Mouse (Mus musculus) CH12.LX (cell line): ENCODE results near the gene Olfr904. TPM values are rescaled to one million over a fixed set of nuclear protein-coding genes. Genes with fewer than 3 reads are reported as not detected.

Experiments used
- DNase-seq: peaks from one replicate; pipeline ENCODE4 v3.0.0-alpha.2; 2013; ENCODE audit errors: extremely low read depth
- H3K27ac ChIP-seq: 2 replicates; pipeline ENCODE4 v1.5.1; 2012; ENCODE audit warnings: low read depth, mild to moderate bottlenecking, control low read depth, moderate library complexity; ENCODE audit not compliant: insufficient read depth
- H3K27me3 ChIP-seq: replicated peaks from 2 replicates; pipeline ENCODE3; 2012; ENCODE audit warnings: inconsistent platforms
- H3K36me3 ChIP-seq, 2 experiments: replicated peaks in 1 of 2; 2 replicates each; pipeline versions ENCODE3 to v1.6.1; 2012; ENCODE audit warnings: inconsistent platforms in 1 of 2, low read length in 1 of 2, mild to moderate bottlenecking in 1 of 2, mixed read lengths in 1 of 2, moderate library complexity in 1 of 2; ENCODE audit not compliant: control insufficient read depth in 1 of 2, insufficient read depth in 1 of 2
- H3K4me1 ChIP-seq, 2 experiments: 2 replicates each; pipeline ENCODE4 v1.6.1; 2012; ENCODE audit warnings: inconsistent platforms in 1 of 2, moderate library complexity in 1 of 2; ENCODE audit not compliant: insufficient read depth in 2 of 2, control insufficient read depth in 1 of 2
- H3K4me2 ChIP-seq: 2 replicates; pipeline ENCODE4 v1.6.1; 2012; ENCODE audit warnings: low read depth, mild to moderate bottlenecking, control low read depth; ENCODE audit not compliant: poor library complexity, insufficient read depth, severe bottlenecking
- H3K4me3 ChIP-seq, 3 experiments: fragments of 150-350 bp in 1 of 3; sonication (generic) in 1 of 3; replicated peaks in 1 of 3; 2 replicates each; pipeline versions ENCODE3 to v1.5.1; 2011 to 2012; ENCODE audit warnings: low read depth in 2 of 3, low read length in 2 of 3, mild to moderate bottlenecking in 2 of 3, moderate library complexity in 2 of 3, control low read depth in 1 of 3, improper control_type of control experiment in 1 of 3, inconsistent platforms in 1 of 3, mixed read lengths in 1 of 3; ENCODE audit not compliant: poor library complexity in 1 of 3
- H3K79me2 ChIP-seq: replicated peaks from 2 replicates; pipeline ENCODE4 v1.6.1; 2012; ENCODE audit warnings: mild to moderate bottlenecking, moderate library complexity; ENCODE audit not compliant: control insufficient read depth, poor library complexity, insufficient read depth, severe bottlenecking; ENCODE audit errors: extremely low read depth
- H3K9ac ChIP-seq: 2 replicates; pipeline ENCODE4 v1.6.1; 2012; ENCODE audit warnings: low read depth, mild to moderate bottlenecking, control low read depth, moderate library complexity; ENCODE audit not compliant: insufficient read depth
- H3K9me3 ChIP-seq: replicated peaks from 2 replicates; pipeline ENCODE3; 2012; ENCODE audit warnings: low read length, inconsistent platforms, mixed read lengths
- CHD1 ChIP-seq: IDR thresholded peaks from 2 replicates; pipeline ENCODE4 v1.6.1; 2012; ENCODE audit warnings: low read depth, low read length, improper control_type of control experiment, inconsistent platforms
- E2F4 ChIP-seq: IDR thresholded peaks from 2 replicates; pipeline ENCODE4 v1.6.1; 2011; ENCODE audit warnings: low read depth, low read length, improper control_type of control experiment; ENCODE audit not compliant: insufficient replicate concordance
- EP300 ChIP-seq: IDR thresholded peaks from 2 replicates; pipeline ENCODE4 v1.6.1; 2011; ENCODE audit warnings: low read length, improper control_type of control experiment
- JUN ChIP-seq: IDR thresholded peaks from 2 replicates; pipeline ENCODE4 v1.6.1; 2011; ENCODE audit warnings: low read depth, mild to moderate bottlenecking, low read length, improper control_type of control experiment, moderate library complexity; ENCODE audit not compliant: insufficient read depth
- JUND ChIP-seq: conservative IDR thresholded peaks from 2 replicates; pipeline ENCODE4 v1.6.1; 2011; ENCODE audit warnings: low read depth, low read length, improper control_type of control experiment
- MAFK ChIP-seq: IDR thresholded peaks from 2 replicates; pipeline ENCODE4 v1.6.1; 2011; ENCODE audit warnings: low read length, improper control_type of control experiment; ENCODE audit not compliant: insufficient replicate concordance
- MAX ChIP-seq: IDR thresholded peaks from 2 replicates; pipeline ENCODE4 v1.6.1; 2011; ENCODE audit warnings: low read length, improper control_type of control experiment
- MXI1 ChIP-seq: IDR thresholded peaks from 2 replicates; pipeline ENCODE4 v1.6.1; 2011; ENCODE audit warnings: mild to moderate bottlenecking, low read depth, low read length, improper control_type of control experiment
- POLR2A ChIP-seq: IDR thresholded peaks from 2 replicates; pipeline ENCODE4 v1.6.1; 2011; ENCODE audit warnings: low read depth, mild to moderate bottlenecking, improper control_type of control experiment, low read length
- POLR2AphosphoS2 ChIP-seq: IDR thresholded peaks from 2 replicates; pipeline ENCODE4 v1.6.1; 2011; ENCODE audit warnings: low read depth, low read length, improper control_type of control experiment
- RAD21 ChIP-seq: IDR thresholded peaks from 2 replicates; pipeline ENCODE4 v1.6.1; 2011; ENCODE audit warnings: low read depth, mild to moderate bottlenecking, low read length, improper control_type of control experiment, moderate library complexity
- RCOR1 ChIP-seq: conservative IDR thresholded peaks from 2 replicates; pipeline ENCODE4 v1.6.1; 2012; ENCODE audit warnings: low read depth, mild to moderate bottlenecking, inconsistent platforms, low read length, improper control_type of control experiment
- SIN3A ChIP-seq: IDR thresholded peaks from 2 replicates; pipeline ENCODE4 v1.6.1; 2012; ENCODE audit warnings: low read length, improper control_type of control experiment, inconsistent platforms
- TCF12 ChIP-seq: IDR thresholded peaks from 2 replicates; pipeline ENCODE4 v1.6.1; 2014; ENCODE audit warnings: low read depth, mild to moderate bottlenecking, inconsistent platforms, low read length, improper control_type of control experiment
- UBTF ChIP-seq: IDR thresholded peaks from 2 replicates; pipeline ENCODE4 v1.6.1; 2012; ENCODE audit warnings: low read depth, mild to moderate bottlenecking, inconsistent platforms, low read length, improper control_type of control experiment, moderate library complexity
- USF1 ChIP-seq: IDR thresholded peaks from 2 replicates; pipeline ENCODE4 v1.6.1; 2014; ENCODE audit warnings: low read depth, mild to moderate bottlenecking, inconsistent platforms, low read length, improper control_type of control experiment
- USF2 ChIP-seq: conservative IDR thresholded peaks from 2 replicates; pipeline ENCODE4 v1.6.1; 2011; ENCODE audit warnings: low read depth, low read length, improper control_type of control experiment
- ZKSCAN1 ChIP-seq: IDR thresholded peaks from 2 replicates; pipeline ENCODE4 v1.6.1; 2012; ENCODE audit warnings: low read depth, inconsistent platforms, low read length, improper control_type of control experiment, borderline replicate concordance
- ZMIZ1 ChIP-seq: IDR thresholded peaks from 2 replicates; pipeline ENCODE4 v1.6.1; 2012; ENCODE audit warnings: low read depth, mild to moderate bottlenecking, inconsistent platforms, low read length, improper control_type of control experiment
- ZNF384 ChIP-seq: IDR thresholded peaks from 2 replicates; pipeline ENCODE4 v1.6.1; 2012; ENCODE audit warnings: low read depth, low read length, improper control_type of control experiment, inconsistent platforms
- dilution Hi-C: fragments of 300-500 bp; cut with MboI; formaldehyde crosslinking; loops from 2 replicates; pipeline ENCODE4 v1.14.3; 2020; ENCODE audit warnings: low sequenced_read_pairs; ENCODE audit not compliant: extremely low pct_unique_long_range_greater_than_20kb, extremely low pct_ligation_motif_present
- in situ Hi-C: fragments of 300-500 bp; cut with MboI; formaldehyde crosslinking; loops from 3 replicates; pipeline ENCODE4 v1.14.3; 2019; ENCODE audit warnings: low sequenced_read_pairs, low pct_ligation_motif_present, low pct_unique_long_range_greater_than_20kb, mixed read lengths
- polyA plus RNA-seq: library from polyadenylated mRNA; unstranded; fragments of >175 nt; gene quantifications from 2 replicates; pipeline ENCODE4 v1.2.1, GENCODE M21; 2012; ENCODE audit warnings: low read depth; ENCODE audit not compliant: insufficient read length
- total RNA-seq, 2 experiments: library from RNA; depleted of rRNA; stranded (reverse); fragments of 300-350 nt in 1 of 2; fragments of >200 nt in 1 of 2; gene quantifications; 2 replicates each; pipeline ENCODE4 v1.2.3; 2012 to 2014

The Olfr904 gene
- total and polyA plus RNA-seq, 3 experiments: not detected

GRCm38 (mm10) chr9:38470807-38471206, 7.9 kb downstream of the Olfr904 start, which contains the start of gene Olfr905:
Gene Olfr905 (plus strand): TSS chr9:38471107.
- DNase-seq: no peak
- H3K4me3 ChIP-seq: no peak within 1 kb of the TSS
- H3K36me3 ChIP-seq: no peaks in the 10 kb centered on the region
- no peaks in the 10 kb centered on the region for H3K4me1 ChIP-seq
- no peaks in the 10 kb centered on the region for H3K79me2 ChIP-seq
- H3K27me3 ChIP-seq: no peaks in the 10 kb centered on the region
- in situ Hi-C loops (no loop called here), dilution Hi-C loops (no loop called here)
- H3K27ac ChIP-seq: no peak within 1 kb of the TSS
- H3K4me2 ChIP-seq: no peak within 1 kb of the TSS
- TF ChIP-seq RCOR1: no peak
- no peak for TF ChIP-seq UBTF
- TF ChIP-seq ZNF384: no peak
- no peak for TF ChIP-seq POLR2A
- no peak for TF ChIP-seq ZMIZ1
- TF ChIP-seq JUND: no peak
- TF ChIP-seq JUN: no peak
- no peak for TF ChIP-seq CHD1
- TF ChIP-seq EP300: no peak
- no peak for TF ChIP-seq MXI1
- no peak for TF ChIP-seq MAX
- TF ChIP-seq TCF12: no peak
- no peak for TF ChIP-seq RAD21
- TF ChIP-seq ZKSCAN1: no peak
- no peaks in the 10 kb centered on the region for H3K9me3 ChIP-seq
- H3K9ac ChIP-seq: no peak within 1 kb of the TSS

GRCm38 (mm10) chr9:38486785-38487184, 23.8 kb downstream of the Olfr904 start, which contains the start of gene Olfr906:
Gene Olfr906 (plus strand): TSS chr9:38487085.
- dilution Hi-C loops: no loop called here
- TF ChIP-seq MAX (no peak), USF1 (no peak)

GRCm38 (mm10) chr9:38495501-38495900, 32.6 kb downstream of the Olfr904 start, which contains the start of gene Olfr907:
Gene Olfr907 (plus strand): TSS chr9:38495801.
- H3K4me1 ChIP-seq: no peaks in the 10 kb centered on the region
- no peak for TF ChIP-seq ZNF384
- TF ChIP-seq USF2: no peak
- TF ChIP-seq SIN3A: no peak
- no peak for TF ChIP-seq POLR2AphosphoS2
- TF ChIP-seq E2F4: no peak
- no peak for TF ChIP-seq MAFK
- no peak within 1 kb of the TSS for H3K4me2 ChIP-seq
- dilution Hi-C loops: no loop called here
- no peaks in the 10 kb centered on the region for H3K79me2 ChIP-seq
- H3K9ac ChIP-seq: no peak within 1 kb of the TSS
- no peak within 1 kb of the TSS for H3K27ac ChIP-seq
- H3K4me3 ChIP-seq: no peak within 1 kb of the TSS
- DNase-seq: no peak
- no peaks in the 10 kb centered on the region for H3K36me3 ChIP-seq
- H3K9me3 ChIP-seq: no peaks in the 10 kb centered on the region
- H3K27me3 ChIP-seq: no peaks in the 10 kb centered on the region
- in situ Hi-C loops: no loop called here

More at GRCm38 (mm10) chr9:38486785-38487184, 23.8 kb downstream of the Olfr904 start, which contains the start of gene Olfr906:
- Histone ChIP-seq H3K36me3 (no peaks in the 10 kb centered on the region), H3K4me1 (no peaks in the 10 kb centered on the region), H3K9me3 (no peaks in the 10 kb centered on the region), H3K27ac (no peak within 1 kb of the TSS), H3K79me2 (no peaks in the 10 kb centered on the region), H3K4me3 (no peak within 1 kb of the TSS), H3K9ac (no peak within 1 kb of the TSS), H3K27me3 (no peaks in the 10 kb centered on the region), H3K4me2 (no peak within 1 kb of the TSS)
- in situ Hi-C loops: no loop called here
- no peak for DNase-seq
